Mouse (Mus musculus) midbrain, embryonic 10.5 days (tissue): Measurements from ENCODE around the gene Rab4a. TPM values are rescaled to one million over a fixed set of nuclear protein-coding genes. Genes with fewer than 3 reads are reported as not detected.
A peak's percentile ranks its signal among the peaks of the same experiment; 100 is the strongest.

Source experiments
- DNase-seq: peaks from one replicate; pipeline ENCODE4 v3.0.0-alpha.2; 2017; ENCODE audit warnings: low spot score
- H3K27ac ChIP-seq: fragments of 300-500 bp; sonication (generic); replicated peaks from 2 replicates; pipeline ENCODE4 v1.5.1; 2016; ENCODE audit warnings: mild to moderate bottlenecking
- H3K27me3 ChIP-seq: fragments of 300-500 bp; sonication (generic); 2 replicates; pipeline ENCODE4 v1.6.1; 2016; ENCODE audit warnings: low read depth, mild to moderate bottlenecking; ENCODE audit not compliant: poor library complexity, severe bottlenecking
- H3K36me3 ChIP-seq: fragments of 300-500 bp; sonication (generic); 2 replicates; pipeline ENCODE4 v1.6.1; 2016; ENCODE audit warnings: mild to moderate bottlenecking, moderate library complexity
- H3K4me1 ChIP-seq: fragments of 300-500 bp; sonication (generic); 2 replicates; pipeline ENCODE4 v1.6.1; 2016
- H3K4me3 ChIP-seq: fragments of 300-500 bp; sonication (generic); 2 replicates; pipeline ENCODE4 v1.5.1; 2016; ENCODE audit warnings: mild to moderate bottlenecking, moderate library complexity
- H3K9me3 ChIP-seq: fragments of 300-500 bp; sonication (generic); replicated peaks from 2 replicates; pipeline ENCODE4 v1.6.1; 2016; ENCODE audit warnings: mild to moderate bottlenecking
- WGBS: fragments of 180-500 bp; shearing (Covaris S2); methylation state at CpG from one replicate; pipeline ENCODE4 v1.1.7; 2016; 5-methylcytosine and 5-hydroxymethylcytosine counted together
- polyA plus RNA-seq: library from polyadenylated mRNA; unstranded; fragments of >200 nt; fragmentation: Nextera tagmentation; extraction: Ambion mirVana; gene quantifications from 2 replicates; pipeline ENCODE4 v1.2.1, GENCODE M21; 2016

Rab4a gene
- polyA plus RNA-seq, 1 experiment from 2014 or later: 67.6 TPM

DNA sequence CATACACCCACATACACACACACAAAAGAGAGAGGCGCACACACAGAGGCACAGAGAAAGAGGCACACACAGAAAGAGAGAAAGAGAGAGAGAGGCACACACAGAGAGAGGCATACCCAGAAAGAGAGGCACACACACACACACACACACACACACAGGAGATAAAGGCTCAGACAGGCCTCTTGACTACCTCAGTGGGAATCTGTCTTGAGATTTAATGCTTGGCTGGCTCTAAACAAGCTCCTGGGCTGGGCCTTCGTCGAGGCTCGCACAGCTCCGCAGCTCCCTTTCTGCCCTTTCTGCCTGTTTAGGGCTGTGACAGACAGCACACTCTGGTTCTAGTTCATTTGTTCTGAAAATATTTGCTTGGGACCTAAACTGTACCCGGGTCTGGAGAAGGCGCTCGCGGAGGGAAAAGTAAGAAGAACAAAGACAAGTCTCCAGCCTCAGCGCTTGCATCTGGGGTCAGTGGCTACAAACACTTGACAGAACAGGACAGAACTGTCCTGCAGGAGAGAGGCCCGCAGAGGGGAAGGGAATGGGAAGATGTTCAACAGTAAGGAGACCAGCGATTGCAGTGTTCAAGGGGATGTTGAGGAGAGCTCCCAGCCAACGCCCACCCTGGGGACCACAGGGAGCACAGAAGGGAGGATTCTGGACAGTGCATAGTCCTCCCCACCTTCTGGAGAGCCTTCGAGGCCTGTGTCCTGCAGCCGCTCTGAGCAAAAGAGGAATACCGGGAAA, 14.5 kb upstream of the Rab4a start:
- DNase-seq: peak; percentile 67
- 0 out of 2 replicates have a peak overlapping the region, but pooled peaks have one; percentile 1 for H3K4me3 ChIP-seq
- 29% methylated on average over 16 of the region's 16 CpGs for WGBS

DNA sequence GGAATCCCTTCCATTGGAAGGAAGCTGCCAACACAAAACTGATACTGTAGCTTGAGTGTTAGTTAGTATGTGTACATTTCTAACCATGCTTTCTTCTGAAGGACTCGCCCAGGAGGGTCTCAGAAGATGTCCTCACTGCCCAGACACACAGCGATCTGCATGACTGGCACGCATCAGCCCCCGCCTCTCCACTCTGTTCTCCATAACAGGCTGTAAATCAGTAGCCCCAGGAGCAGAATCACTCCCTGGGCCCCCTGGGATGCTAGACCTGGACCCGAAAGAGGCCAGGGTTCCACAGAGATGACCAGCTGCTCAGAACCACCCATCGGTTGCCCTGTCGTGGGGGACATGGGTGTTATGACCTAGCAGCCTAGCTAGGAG, 13.9 kb upstream of the Rab4a start:
- Histone ChIP-seq H3K27me3 (peaks cover 32% of the 10 kb centered on the region), H3K36me3 (no peaks in the 10 kb centered on the region), H3K4me3 (0 out of 2 replicates have a peak overlapping the region, but pooled peaks have one; percentile 1), H3K4me1 (peaks cover 40% of the 10 kb centered on the region), H3K27ac (peak overlapping the region; percentile 88), H3K9me3 (no peaks in the 10 kb centered on the region)
- DNase-seq: peak; percentile 26
- 72% methylated on average over 7 of the region's 7 CpGs for WGBS

More for the DNA sequence above, 14.5 kb upstream of the Rab4a start:
- no peaks in the 10 kb centered on the region for H3K9me3 ChIP-seq
- peaks cover 32% of the 10 kb centered on the region for H3K27me3 ChIP-seq
- H3K36me3 ChIP-seq: no peaks in the 10 kb centered on the region
- peak overlapping the region; percentile 88 for H3K27ac ChIP-seq
- peaks cover 36% of the 10 kb centered on the region for H3K4me1 ChIP-seq

DNA sequence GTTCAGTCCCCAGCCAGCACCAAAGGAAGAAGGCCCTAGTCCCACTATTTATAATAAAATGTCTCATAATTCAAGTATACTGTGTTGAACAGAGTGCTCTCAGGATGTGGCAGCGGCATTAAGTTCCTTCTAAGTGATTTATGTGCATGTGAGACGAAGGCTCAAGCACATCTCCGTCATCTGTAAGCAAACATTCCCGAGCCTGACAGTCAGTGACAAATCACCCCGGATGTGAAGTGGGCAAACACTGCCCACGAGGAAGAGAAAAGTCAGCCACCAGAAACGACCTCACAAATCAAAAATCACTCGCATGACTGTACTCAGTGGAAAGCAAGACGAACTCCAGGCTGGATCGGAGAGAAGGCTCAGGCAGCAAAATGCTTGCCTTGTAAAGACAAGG, 11.9 kb upstream of the Rab4a start:
- Histone ChIP-seq H3K9me3 (no peaks in the 10 kb centered on the region), H3K27ac (no peak overlapping the region), H3K4me3 (no peak overlapping the region), H3K36me3 (no peaks in the 10 kb centered on the region), H3K27me3 (peaks cover 24% of the 10 kb centered on the region), H3K4me1 (peaks cover 32% of the 10 kb centered on the region)
- DNase-seq: no peak
- 77% methylated on average over 10 of the region's 10 CpGs for WGBS

DNA sequence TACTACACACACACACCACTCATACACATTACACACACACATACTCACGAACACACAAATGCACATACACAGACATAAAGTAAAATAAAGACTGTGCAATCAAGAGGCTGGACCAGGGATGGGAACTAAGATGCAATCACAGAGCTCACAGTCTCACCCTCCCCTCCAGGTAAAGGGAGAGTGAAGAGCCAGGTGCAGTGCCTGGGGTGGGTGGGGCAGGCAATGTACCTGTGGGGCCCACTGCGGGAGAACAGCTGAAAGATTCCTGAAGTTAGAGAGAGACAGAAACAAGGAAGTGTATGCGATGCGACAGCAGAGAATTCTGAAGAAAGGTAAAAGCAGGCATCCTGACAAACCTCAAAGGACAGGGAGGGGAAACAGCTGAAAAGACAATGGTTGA, 11.0 kb upstream of the Rab4a start:
- peaks cover 20% of the 10 kb centered on the region for H3K27me3 ChIP-seq
- H3K36me3 ChIP-seq: no peaks in the 10 kb centered on the region
- no peak overlapping the region for H3K4me3 ChIP-seq
- no peak for DNase-seq
- peaks cover 32% of the 10 kb centered on the region for H3K4me1 ChIP-seq
- WGBS: 83% methylated on average over 4 of the region's 4 CpGs
- no peak overlapping the region for H3K27ac ChIP-seq
- H3K9me3 ChIP-seq: no peaks in the 10 kb centered on the region

DNA sequence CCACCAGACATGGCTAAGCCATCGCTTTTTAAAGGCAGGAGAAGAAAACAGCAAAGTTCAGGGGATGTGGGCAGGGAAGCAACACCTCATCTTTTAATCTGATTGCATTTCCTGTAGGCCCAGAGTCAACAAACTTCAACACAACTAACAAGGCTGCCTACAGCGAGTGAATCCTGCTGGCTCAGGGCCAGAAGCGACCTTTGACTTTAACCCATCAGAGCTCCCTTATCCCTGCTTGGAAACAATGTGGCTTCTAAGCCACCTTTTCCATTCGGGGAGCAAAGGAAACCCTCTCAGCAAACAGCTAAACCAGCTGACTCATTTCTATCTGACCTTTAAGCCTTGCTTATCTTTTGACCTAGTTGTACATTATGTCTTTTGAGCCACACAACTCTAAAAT, 9.0 kb upstream of the Rab4a start:
- no peak for DNase-seq
- Histone ChIP-seq H3K4me1 (peaks cover 15% of the 10 kb centered on the region), H3K36me3 (no peaks in the 10 kb centered on the region), H3K4me3 (no peak overlapping the region), H3K9me3 (0 out of 2 replicates have a peak, but pooled peaks cover 4% of the 10 kb centered on the region), H3K27ac (no peak overlapping the region), H3K27me3 (peaks cover 18% of the 10 kb centered on the region)
- 46% methylated on average over 4 of the region's 4 CpGs for WGBS

DNA sequence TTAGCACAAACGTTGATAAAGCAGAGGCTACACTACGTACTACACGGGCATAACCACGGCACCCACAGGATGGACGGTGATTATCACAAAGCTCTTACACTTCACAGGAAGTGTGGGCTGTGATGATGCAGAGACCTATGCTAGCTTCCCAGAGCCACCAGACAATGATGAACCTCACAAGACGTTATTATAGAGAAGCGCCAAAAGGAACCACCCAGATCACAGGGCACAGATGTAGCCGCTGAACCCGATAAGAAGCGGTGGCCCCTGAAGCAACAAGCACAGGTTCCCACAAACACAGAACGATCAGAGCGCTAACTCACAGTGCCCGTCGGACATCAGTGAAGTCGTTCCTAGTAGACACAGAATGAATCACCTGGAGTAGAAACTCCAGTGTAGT, 7.9 kb upstream of the Rab4a start:
- H3K9me3 ChIP-seq: 0 out of 2 replicates have a peak, but pooled peaks cover 4% of the 10 kb centered on the region
- H3K27me3 ChIP-seq: peaks cover 7% of the 10 kb centered on the region; the same call in 1 of the 2 replicates
- no peak for DNase-seq
- no peaks in the 10 kb centered on the region for H3K36me3 ChIP-seq
- no peak overlapping the region for H3K4me3 ChIP-seq
- H3K4me1 ChIP-seq: peaks cover 4% of the 10 kb centered on the region; the same call in 1 of the 2 replicates
- H3K27ac ChIP-seq: no peak overlapping the region
- 91% methylated on average over 15 of the region's 15 CpGs for WGBS

DNA sequence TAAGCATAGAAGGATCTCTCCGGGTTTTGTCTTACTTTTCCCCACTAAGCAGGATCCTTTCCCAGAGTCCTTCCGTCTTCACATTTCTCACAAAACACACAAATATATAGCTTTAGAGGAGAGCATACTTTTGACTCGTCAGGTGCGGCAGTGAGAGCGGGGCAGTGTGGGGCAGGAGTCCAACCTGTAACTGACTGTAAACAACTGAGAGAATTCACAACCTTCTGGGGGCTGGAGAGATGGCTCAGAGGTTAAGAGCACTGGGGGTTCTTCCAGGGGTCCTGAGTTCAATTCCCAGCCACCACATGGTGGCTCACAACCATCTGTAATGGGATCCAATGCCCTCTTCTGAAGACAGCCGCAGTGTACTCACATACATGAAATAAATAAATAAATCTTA, 6.4 kb upstream of the Rab4a start:
- no peak overlapping the region for H3K4me3 ChIP-seq
- DNase-seq: no peak
- H3K27me3 ChIP-seq: no peaks in the 10 kb centered on the region
- H3K36me3 ChIP-seq: no peaks in the 10 kb centered on the region
- WGBS: 81% methylated on average over 6 of the region's 6 CpGs
- 0 out of 2 replicates have a peak, but pooled peaks cover 4% of the 10 kb centered on the region for H3K9me3 ChIP-seq
- no peak overlapping the region for H3K27ac ChIP-seq
- H3K4me1 ChIP-seq: peaks cover 4% of the 10 kb centered on the region; the same call in 1 of the 2 replicates

DNA sequence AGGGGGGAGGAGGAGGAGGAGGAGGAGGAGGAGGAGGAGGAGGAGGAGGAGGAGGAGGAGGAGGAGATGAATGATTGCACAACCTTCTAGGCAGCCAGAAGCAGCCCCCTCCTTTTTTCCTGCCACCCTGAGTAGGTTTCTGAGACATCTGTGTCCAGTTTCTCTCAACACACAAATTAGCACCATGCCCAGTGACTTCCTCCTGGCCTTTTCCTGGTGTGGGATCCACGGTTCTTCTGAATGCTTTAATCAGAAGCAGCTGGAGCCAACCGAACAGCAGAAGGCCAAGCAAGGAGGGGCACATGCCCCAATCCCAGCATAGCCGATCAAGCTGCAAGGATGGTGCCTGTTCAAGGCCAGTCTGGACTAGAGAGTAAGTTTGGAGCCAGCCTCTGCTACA, 5.9 kb upstream of the Rab4a start:
- Histone ChIP-seq H3K36me3 (no peaks in the 10 kb centered on the region), H3K4me1 (peaks cover 5% of the 10 kb centered on the region), H3K9me3 (0 out of 2 replicates have a peak, but pooled peaks cover 4% of the 10 kb centered on the region), H3K27me3 (no peaks in the 10 kb centered on the region), H3K27ac (no peak overlapping the region), H3K4me3 (no peak overlapping the region)
- peak; percentile 34 for DNase-seq
- WGBS: 73% methylated on average over 3 of the region's 3 CpGs

DNA sequence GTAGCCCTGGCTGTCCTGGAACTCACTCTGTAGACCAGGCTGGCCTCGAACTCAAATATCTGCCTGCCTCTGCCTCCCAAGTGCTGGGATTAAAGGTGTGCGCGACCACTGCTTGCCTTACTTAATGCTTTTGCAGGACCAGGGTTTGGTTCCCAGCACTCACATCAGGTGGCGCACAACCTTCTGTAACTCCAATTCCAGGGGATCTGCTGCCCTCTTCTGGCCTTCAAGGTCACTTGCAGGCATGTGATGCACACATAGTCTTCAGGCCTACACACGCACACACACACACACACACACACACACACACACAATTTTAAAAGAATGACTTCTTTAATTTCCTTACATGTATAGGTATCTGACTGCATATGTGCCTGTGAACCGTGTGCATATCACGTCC, 4.9 kb upstream of the Rab4a start:
- Histone ChIP-seq H3K4me3 (no peak overlapping the region), H3K27me3 (no peaks in the 10 kb centered on the region), H3K9me3 (0 out of 2 replicates have a peak, but pooled peaks cover 4% of the 10 kb centered on the region), H3K4me1 (peaks cover 15% of the 10 kb centered on the region), H3K27ac (no peak overlapping the region), H3K36me3 (no peaks in the 10 kb centered on the region)
- DNase-seq: no peak
- 95% methylated on average over 7 of the region's 7 CpGs for WGBS

DNA sequence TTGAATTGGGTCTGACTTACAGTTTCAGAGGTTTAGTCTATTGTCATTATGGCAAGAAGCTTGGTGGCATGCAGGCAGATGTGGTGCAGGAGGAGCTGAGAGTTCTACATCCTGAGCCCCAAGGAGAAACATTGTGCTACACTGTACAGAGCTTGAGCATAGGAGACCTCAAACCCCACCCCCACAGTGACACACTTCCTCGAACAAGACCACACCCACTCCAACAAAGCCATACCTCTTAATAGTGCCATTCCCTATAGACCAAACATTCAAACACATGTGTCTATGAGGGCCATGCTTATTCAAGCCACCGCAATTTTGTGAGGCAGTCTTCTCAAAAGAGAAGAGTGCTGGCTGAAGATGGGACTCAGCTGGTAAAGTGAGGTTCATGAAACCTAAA, 4.2 kb upstream of the Rab4a start:
- Histone ChIP-seq H3K4me1 (peaks cover 19% of the 10 kb centered on the region), H3K36me3 (no peaks in the 10 kb centered on the region), H3K27me3 (no peaks in the 10 kb centered on the region), H3K27ac (no peak overlapping the region), H3K9me3 (0 out of 2 replicates have a peak, but pooled peaks cover 4% of the 10 kb centered on the region), H3K4me3 (no peak overlapping the region)
- no peak for DNase-seq
- 91% methylated on average over 2 of the region's 2 CpGs for WGBS

DNA sequence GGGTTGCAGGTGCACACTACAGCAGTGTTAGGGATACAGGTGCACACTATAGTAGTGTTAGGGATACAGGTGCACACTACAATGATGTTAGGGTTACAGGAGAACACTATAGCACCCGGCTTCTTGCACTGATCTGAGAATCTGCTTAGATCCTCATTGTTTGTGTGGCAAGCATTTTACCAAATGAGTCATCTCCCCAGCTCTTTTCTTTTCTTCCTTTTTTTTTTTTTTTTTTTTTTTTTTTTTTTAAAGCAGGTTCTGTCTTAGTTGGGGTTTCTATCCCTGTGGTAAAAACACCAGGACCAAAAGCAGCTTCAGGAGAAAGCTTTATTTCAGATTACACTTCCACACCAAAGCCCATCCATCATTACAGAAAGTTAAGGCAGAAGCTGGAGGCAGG, 2.1 kb upstream of the Rab4a start:
- peaks cover 33% of the 10 kb centered on the region for H3K4me1 ChIP-seq
- 0 out of 2 replicates have a peak, but pooled peaks cover 4% of the 10 kb centered on the region for H3K9me3 ChIP-seq
- H3K36me3 ChIP-seq: no peaks in the 10 kb centered on the region
- WGBS: 87% methylated on average over 1 of the region's 1 CpGs
- H3K27me3 ChIP-seq: no peaks in the 10 kb centered on the region
- no peak overlapping the region for H3K4me3 ChIP-seq
- DNase-seq: no peak
- H3K27ac ChIP-seq: no peak overlapping the region

DNA sequence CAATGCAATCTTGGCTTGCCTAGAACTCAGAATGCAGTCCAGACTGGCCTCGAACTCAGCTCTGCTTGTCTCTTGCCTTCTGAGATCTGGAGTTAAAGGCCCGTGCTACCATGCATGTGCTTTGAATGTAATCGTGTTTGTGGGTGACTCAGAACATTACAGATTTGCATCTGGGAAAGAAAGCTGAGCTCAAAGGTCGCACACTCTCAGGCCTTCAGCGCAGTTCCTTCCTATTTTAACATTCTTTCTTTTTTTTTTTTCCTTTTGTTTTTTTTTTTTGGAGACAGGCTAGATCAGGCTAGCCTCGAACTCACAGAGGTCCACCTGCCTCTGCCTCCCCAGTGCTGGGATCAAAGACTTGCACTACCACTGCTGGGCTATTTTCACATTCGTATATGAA, 1.2 kb upstream of the Rab4a start:
- Histone ChIP-seq H3K27me3 (no peaks in the 10 kb centered on the region), H3K27ac (no peak overlapping the region), H3K36me3 (no peaks in the 10 kb centered on the region), H3K4me3 (no peak overlapping the region), H3K4me1 (peaks cover 40% of the 10 kb centered on the region), H3K9me3 (0 out of 2 replicates have a peak, but pooled peaks cover 4% of the 10 kb centered on the region)
- DNase-seq: no peak
- 87% methylated on average over 7 of the region's 7 CpGs for WGBS

DNA sequence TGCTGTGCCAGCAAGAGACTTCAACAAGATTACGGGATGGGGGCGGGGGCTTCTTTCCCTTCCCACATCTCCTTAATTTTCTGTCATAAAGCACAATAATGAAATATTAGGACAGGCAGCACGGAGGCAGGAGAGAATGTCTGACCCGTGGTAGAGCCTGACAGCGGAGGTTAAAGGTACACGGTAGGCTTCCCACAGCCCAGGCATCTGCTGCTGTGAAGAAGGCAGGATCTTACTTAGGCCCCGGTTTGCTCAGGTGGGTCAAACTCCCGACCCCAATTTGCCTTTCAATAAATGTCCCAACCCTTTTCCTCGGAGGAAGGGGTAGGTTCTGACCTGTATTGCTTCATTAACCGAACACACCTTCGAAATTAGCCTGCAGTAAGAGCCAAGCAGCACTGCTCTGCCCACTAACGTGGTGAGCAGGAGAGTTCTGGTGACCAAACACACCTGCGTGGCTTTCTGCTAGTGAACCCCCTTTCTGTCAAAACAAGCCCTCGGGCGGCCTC, 522 bp upstream of the Rab4a start:
- H3K4me1 ChIP-seq: peaks cover 40% of the 10 kb centered on the region
- H3K9me3 ChIP-seq: 0 out of 2 replicates have a peak, but pooled peaks cover 4% of the 10 kb centered on the region
- DNase-seq: no peak
- H3K27me3 ChIP-seq: no peaks in the 10 kb centered on the region
- H3K4me3 ChIP-seq: peak overlapping the region; percentile 79
- peaks cover 4% of the 10 kb centered on the region; the same call in 1 of the 2 replicates for H3K36me3 ChIP-seq
- H3K27ac ChIP-seq: peak overlapping the region; percentile 93
- 14% methylated on average over 15 of the region's 15 CpGs for WGBS
